Mouse (Mus musculus) gastrocnemius, adult 18-20 months (tissue): ENCODE measurements around the gene Sult6b1. TPM values are rescaled to one million over a fixed set of nuclear protein-coding genes. Genes with fewer than 3 reads are reported as not detected.
A peak's percentile ranks its signal among the peaks of the same experiment; 100 is the strongest.

Experiments
- DNase-seq: peaks from one replicate; pipeline ENCODE4 v3.0.0; 2021; ENCODE audit warnings: low spot score
- total RNA-seq, 2 experiments: library from RNA; stranded (reverse); gene quantifications; 2 replicates each; pipeline ENCODE4 v1.2.3; 2021

Gene Sult6b1
- total RNA-seq, 2 experiments from 2014 or later: not detected

GRCm38 (mm10) chr17:78885286-78886065, 21.3 kb downstream of the Sult6b1 start:
- DNase-seq: no peak

GRCm38 (mm10) chr17:78883291-78883690, 23.5 kb downstream of the Sult6b1 start:
- no peak for DNase-seq

DNA sequence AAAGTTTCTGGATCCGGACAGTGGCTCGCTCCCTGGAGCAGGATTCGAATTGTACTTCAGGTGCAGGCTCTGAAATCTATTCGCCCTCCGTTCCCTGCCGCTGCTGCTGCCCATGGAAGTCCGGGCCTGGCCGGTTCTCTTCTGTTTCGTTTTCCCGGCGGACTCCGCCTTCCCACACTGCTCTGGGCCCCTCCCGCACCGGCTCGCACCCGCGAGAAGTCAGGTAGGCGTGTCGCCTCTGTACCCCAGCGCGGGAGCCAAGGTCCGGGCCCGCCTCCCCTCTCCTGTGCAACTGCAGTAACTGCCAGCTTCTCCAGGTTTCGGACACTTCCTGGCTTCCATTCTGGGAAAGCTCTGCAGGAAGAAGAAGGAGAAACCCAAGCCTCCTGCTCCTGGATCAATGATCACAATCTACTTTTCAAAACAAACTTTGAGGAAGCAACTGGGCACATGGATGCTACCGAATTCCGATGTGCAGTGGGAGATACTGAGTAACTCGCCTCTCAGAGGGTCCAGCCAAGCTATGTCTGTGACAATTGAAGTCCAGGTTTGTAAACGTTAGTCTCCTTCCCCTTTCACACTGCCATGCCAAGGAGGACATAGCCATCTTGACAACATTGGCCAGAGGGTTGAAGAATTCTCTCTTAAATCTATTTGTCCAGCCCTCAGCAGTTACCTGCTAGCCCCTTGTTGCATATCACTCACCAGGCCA, 24.2 kb downstream of the Sult6b1 start, which contains the start of gene Eif2ak2:
Gene Eif2ak2 (minus strand): TSS at position 173 of the 712 bp plus-strand sequence.
- DNase-seq: peak; percentile 75

GRCm38 (mm10) chr17:78881878-78882304, 24.9 kb downstream of the Sult6b1 start:
- no peak for DNase-seq

DNA sequence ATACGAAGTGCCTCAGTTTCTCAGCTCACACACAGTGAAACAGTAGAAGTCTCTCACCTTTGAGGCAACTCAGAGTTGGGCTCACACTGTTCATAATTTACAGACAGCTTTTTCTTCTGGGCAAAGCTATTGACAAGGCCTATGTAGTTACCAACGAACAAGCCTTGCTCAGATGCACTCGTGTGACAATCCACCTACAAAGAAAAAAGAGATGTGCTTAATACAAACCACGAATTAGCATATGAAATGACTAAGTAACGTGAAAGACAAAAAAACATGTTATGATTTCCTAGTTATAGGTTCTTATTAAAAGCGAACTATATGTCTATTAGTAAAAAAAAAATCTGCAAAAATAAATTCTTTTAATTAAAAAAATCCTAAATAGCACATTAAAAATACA, 32.9 kb downstream of the Sult6b1 start:
- DNase-seq: no peak

DNA sequence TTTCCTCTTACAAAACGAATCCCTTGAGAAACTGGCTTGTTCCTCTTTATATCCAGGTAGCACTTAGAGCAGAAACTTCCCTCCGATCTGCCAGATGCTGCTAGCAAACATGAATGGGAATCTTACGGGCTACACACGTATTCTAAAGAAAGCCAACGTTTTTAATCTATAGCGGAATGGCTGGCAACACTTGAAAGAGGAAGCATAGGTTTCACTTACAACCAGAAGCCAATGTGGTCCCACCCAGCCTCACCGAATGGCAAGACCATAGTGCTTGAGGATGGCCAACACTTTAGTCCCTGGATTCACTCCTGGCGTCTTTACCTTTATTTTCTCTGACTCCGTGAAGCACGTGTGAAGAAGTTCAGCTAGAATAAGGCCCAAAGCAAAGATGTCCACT, 50.5 kb downstream of the Sult6b1 start:
- no peak for DNase-seq

GRCm38 (mm10) chr17:78842271-78842928, 64.4 kb downstream of the Sult6b1 start:
- DNase-seq: no peak

DNA sequence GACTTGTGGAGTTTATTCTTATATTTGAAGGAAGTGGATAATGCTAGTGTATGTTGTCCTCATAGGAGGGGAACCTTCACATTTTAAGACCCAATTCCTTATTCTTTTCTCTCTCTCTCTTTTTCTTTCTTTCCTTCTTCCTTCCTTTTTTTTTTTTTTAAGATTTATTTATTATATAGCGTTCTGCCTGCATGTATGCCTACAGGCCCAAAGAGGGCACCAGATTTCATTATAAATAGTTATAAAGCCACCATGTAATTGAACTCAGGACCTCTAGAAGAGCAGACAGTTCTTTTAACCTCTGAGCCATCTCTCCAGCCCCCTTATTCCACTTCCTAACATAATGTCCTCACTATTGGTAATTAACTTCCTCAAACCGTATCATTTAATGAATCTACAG, 70.7 kb downstream of the Sult6b1 start:
- DNase-seq: no peak

DNA sequence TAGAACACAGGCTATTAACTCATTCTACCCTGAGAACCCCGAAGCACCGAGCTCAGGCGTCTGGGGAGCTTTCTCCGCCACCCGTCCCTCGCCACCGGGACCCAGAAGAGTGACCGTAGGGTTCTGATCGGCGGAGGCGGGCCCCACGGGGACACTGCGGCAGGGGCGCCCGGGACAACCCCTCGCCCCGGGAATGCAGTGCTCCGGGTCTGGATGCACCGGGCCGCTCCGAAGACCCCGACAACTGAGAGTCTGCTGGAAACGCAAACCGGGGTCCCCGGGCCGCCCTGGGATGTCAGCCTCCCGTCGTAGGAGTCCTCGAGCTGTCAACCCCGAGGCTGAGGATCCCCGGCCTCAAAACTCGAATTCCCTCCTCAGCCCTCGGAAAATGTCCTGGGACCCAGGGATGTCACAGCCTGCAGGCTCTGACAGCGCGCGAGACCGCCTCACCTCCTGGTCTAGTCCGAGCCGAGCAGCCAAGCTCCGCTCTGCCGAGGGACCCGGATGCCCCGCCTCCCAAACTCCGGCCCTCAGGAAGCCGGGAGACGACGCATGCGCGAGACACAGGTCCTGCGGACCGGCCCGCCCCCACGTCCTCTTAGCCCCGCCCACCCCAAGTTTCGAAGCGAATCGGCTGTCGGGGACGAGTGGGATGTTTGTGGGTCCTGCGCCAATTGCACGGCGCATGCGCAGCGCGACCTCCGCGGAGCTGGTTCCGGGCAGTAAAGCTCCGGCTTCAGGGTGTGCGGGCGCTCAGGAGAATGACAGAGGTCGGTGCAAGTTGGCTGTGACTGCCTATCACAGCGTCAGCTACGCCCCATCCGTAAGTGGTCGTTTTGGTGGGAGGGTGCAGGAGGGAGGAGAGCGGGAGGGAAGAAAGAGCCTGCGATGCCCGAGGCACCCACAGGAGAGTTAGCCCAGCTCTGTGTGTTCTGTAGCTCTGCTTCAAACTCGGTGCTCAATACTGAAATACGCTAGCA, 71.6 kb downstream of the Sult6b1 start, which contains the start of the genes Heatr5b and Gpatch11:
Gene Heatr5b (minus strand): TSS at position 509 of the 980 bp plus-strand sequence.
Gene Gpatch11 (plus strand): TSS at position 712 of the 980 bp plus-strand sequence.
- DNase-seq: peak; percentile 97

Other genes with a start within 250 kb of the Sult6b1 start
- 1 to 10 TPM; 6.0 to 6.1 TPM for gene Strn, start 169.8 kb downstream of the Sult6b1 start, total RNA-seq
- gene Heatr5b, start 71.6 kb downstream of the Sult6b1 start, total RNA-seq: 1 to 10 TPM; 7.6 to 9.0 TPM
- 10 to 100 TPM; 25.1 to 26.1 TPM for gene Gpatch11, start 71.4 kb downstream of the Sult6b1 start, total RNA-seq
- 1 to 10 TPM; 2.8 to 3.3 TPM for gene Eif2ak2, start 24.4 kb downstream of the Sult6b1 start, total RNA-seq
- gene Cebpzos, start 9.5 kb upstream of the Sult6b1 start, total RNA-seq: 10 to 100 TPM; 40.3 to 41.9 TPM
- gene Cebpz, start 30.1 kb upstream of the Sult6b1 start, total RNA-seq: 10 to 100 TPM; 25.6 to 28.5 TPM
- gene Ndufaf7, start 30.1 kb upstream of the Sult6b1 start, total RNA-seq: 10 to 100 TPM; 22.6 to 28.5 TPM
- gene Prkd3, start 113.8 kb upstream of the Sult6b1 start, total RNA-seq: 1 to 10 TPM; 7.7 to 9.1 TPM
- gene Qpct, start 144.9 kb upstream of the Sult6b1 start, total RNA-seq: 1 to 10 TPM; 2.3 to 3.5 TPM